Mouse (Mus musculus): ENCODE measurements at regions not wholly inside any gene's neighbourhood (a gene's known extent, or its start where the extent isn't known, plus 50 kb on each side); places are given as distances from the start of the nearest gene placed in this dataset.

DNA sequence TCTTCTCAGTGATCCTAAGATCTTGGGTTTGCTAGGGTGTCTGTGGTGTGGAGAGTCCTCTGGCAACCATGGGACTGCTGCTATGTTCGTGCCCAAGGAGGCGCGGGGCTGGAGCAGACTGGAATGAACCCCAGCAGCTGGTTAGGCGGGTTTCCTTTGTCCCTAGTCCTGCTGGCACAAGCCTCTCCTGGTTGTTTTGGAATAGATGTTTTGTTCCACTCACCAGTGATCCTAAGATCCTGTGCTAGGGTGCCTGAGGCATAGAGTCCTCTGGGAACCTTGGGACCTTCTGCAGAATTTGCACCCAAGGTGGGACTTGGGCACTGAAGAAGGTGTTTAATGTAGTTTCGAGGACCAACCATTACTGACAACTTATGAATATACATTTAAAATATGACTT lies 1205.9 kb upstream of the Gm8797 start:
- no peak overlapping the region for H3K4me3 ChIP-seq
- no peaks in the 10 kb centered on the region for H3K9me3 ChIP-seq
- H3K4me1 ChIP-seq (replicated peaks), result peaks cover 6% of the 10 kb centered on the region
- H3K27ac ChIP-seq (replicated peaks), result no peak overlapping the region
- no peak for ATAC-seq (ENCODE audit: low read depth)
- H3K36me3 ChIP-seq, result no peaks in the 10 kb centered on the region
- WGBS, result 70% methylated on average over 5 of the region's 5 CpGs
- H3K4me2 ChIP-seq, result no peak overlapping the region
- H3K27me3 ChIP-seq, result no peaks in the 10 kb centered on the region
- no peak overlapping the region for H3K9ac ChIP-seq

- no peak overlapping the region for H3K27ac ChIP-seq (replicated peaks)
- H3K4me1 ChIP-seq (replicated peaks), result peaks cover 6% of the 10 kb centered on the region
- H3K4me2 ChIP-seq, result no peak overlapping the region
- no peaks in the 10 kb centered on the region for H3K9me3 ChIP-seq
- H3K27me3 ChIP-seq, result no peaks in the 10 kb centered on the region
- H3K4me3 ChIP-seq, result no peak overlapping the region
- WGBS, result 22% methylated on average over 3 of the region's 3 CpGs
- H3K9ac ChIP-seq, result no peak overlapping the region
- peak; percentile 88 for ATAC-seq (ENCODE audit: low read depth)
- no peaks in the 10 kb centered on the region for H3K36me3 ChIP-seq
Measured at GRCm38 (mm10) chr3:4546103-4546833, 1204.3 kb upstream of the Gm8797 start.

- ATAC-seq (ENCODE audit: low read depth), result no peak
- Histone ChIP-seq H3K27me3 (no peaks in the 10 kb centered on the region), H3K9me3 (no peaks in the 10 kb centered on the region), H3K27ac (replicated peaks) (no peak overlapping the region), H3K4me1 (replicated peaks) (no peaks in the 10 kb centered on the region), H3K4me2 (no peak overlapping the region), H3K4me3 (no peak overlapping the region), H3K36me3 (no peaks in the 10 kb centered on the region), H3K9ac (no peak overlapping the region)
- 78% methylated on average over 1 of the region's 1 CpGs for WGBS
Measured at GRCm38 (mm10) chr3:4560664-4561063, 1189.9 kb upstream of the Gm8797 start.

- H3K27me3 ChIP-seq, result no peaks in the 10 kb centered on the region
- H3K4me2 ChIP-seq, result no peak overlapping the region
- no peak overlapping the region for H3K9ac ChIP-seq
- H3K36me3 ChIP-seq, result no peaks in the 10 kb centered on the region
- no peak overlapping the region for H3K4me3 ChIP-seq
- ATAC-seq (ENCODE audit: low read depth), result no peak
- H3K27ac ChIP-seq (replicated peaks), result no peak overlapping the region
- H3K9me3 ChIP-seq, result no peaks in the 10 kb centered on the region
- no peaks in the 10 kb centered on the region for H3K4me1 ChIP-seq (replicated peaks)
- WGBS, result 81% methylated on average over 3 of the region's 3 CpGs
Measured at GRCm38 (mm10) chr3:4582500-4582899, 1168.1 kb upstream of the Gm8797 start.

DNA sequence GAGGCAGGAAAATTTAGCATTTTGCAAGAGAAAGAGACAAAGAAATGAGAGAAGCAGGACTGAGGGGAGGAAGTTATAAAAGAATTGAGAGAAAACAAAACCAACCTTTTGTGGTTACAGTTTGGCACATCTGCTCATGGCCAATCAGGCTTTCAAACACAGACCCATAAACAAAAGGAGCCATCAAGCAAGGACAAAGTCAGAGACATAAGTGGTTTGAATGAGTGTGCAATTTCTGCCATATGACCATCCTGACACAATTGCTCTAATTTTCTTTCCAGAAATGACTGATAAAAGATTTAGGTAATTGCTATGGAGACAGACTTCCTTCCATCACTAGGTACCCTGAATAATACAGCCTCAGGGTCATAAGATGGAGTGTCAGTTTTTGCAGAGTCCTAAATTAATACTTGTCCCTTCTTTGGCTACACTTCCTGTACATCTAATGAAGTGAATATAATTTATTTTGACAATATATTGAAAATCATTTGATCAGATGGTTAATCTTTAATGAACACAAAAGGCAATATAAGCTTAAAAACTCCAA lies 1156.6 kb upstream of the Gm8797 start:
- no peaks in the 10 kb centered on the region for H3K9me3 ChIP-seq
- no peak overlapping the region for H3K4me2 ChIP-seq
- no peaks in the 10 kb centered on the region for H3K4me1 ChIP-seq (replicated peaks)
- ATAC-seq (ENCODE audit: low read depth), result no peak
- no peaks in the 10 kb centered on the region for H3K27me3 ChIP-seq
- no peak overlapping the region for H3K27ac ChIP-seq (replicated peaks)
- H3K9ac ChIP-seq, result no peak overlapping the region
- H3K4me3 ChIP-seq, result no peak overlapping the region
- H3K36me3 ChIP-seq, result no peaks in the 10 kb centered on the region

DNA sequence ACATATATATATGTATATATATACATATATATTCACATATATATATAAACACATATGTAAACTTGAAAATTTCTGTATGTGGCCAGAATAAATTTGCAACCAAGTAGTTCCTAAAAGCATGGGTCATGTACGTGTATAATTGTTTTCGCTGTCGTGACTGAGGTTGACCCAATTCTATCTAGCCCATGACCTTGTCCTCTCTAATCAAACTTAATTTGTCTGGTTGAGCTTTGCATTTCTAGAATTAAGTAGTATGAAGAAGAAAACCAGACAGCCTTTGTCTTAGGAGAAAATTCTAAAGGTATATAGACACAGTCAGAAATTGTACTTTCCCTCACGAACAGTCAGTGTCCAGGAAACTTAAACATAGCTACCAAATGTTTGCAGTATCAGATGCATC lies 1156.1 kb upstream of the Gm8797 start:
- ATAC-seq (ENCODE audit: low read depth), result no peak
- Histone ChIP-seq H3K9ac (no peak overlapping the region), H3K4me3 (no peak overlapping the region), H3K4me2 (no peak overlapping the region), H3K9me3 (no peaks in the 10 kb centered on the region), H3K4me1 (replicated peaks) (no peaks in the 10 kb centered on the region), H3K27me3 (no peaks in the 10 kb centered on the region), H3K36me3 (no peaks in the 10 kb centered on the region), H3K27ac (replicated peaks) (no peak overlapping the region)
- 89% methylated on average over 4 of the region's 4 CpGs for WGBS
